Mouse (Mus musculus): ENCODE measurements at regions not wholly inside any gene's neighbourhood (a gene's known extent, or its start where the extent isn't known, plus 50 kb on each side); places are given as distances from the start of the nearest gene placed in this dataset.

DNA sequence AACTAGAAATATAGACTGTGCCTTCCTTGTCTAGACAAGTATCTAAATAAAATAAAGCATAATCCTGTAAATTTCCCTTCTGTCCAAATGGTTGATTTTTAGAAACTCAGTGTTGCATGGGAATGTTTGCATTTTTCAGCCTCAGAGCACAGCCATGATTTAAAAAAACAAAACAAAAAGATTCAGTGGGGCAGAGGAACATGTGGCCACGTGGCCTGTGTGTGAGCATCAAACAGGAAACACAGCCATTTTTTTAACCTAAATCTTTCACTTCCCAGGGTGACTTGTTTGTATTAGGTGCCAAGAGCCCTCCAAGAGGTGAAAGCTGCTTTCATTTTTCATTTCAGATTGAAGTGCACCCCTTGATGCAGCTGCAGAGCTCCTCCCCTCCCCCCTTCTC, 349.5 kb downstream of the Cd109 start:
- 0% methylated on average over 1 of the region's 1 CpGs for WGBS
- Histone ChIP-seq H3K27me3 (ENCODE audit: control insufficient read depth, insufficient read depth, low read length) (no peaks in the 10 kb centered on the region), H3K4me1 (replicated peaks; ENCODE audit: control insufficient read depth, insufficient read depth, low read length) (no peaks in the 10 kb centered on the region), H3K36me3 (ENCODE audit: control insufficient read depth, insufficient read depth, low read length) (no peaks in the 10 kb centered on the region), H3K27ac (ENCODE audit: control insufficient read depth, insufficient read depth, low read length) (no peak overlapping the region), H3K4me3 (ENCODE audit: control insufficient read depth, insufficient read depth, low read length) (no peak overlapping the region)
- TF ChIP-seq POLR2A (IDR thresholded peaks at IDR 0.05; ENCODE audit: control insufficient read depth, extremely low read depth, insufficient read depth, low read length, poor library complexity): no peak
- DNase-seq: no peak

DNA sequence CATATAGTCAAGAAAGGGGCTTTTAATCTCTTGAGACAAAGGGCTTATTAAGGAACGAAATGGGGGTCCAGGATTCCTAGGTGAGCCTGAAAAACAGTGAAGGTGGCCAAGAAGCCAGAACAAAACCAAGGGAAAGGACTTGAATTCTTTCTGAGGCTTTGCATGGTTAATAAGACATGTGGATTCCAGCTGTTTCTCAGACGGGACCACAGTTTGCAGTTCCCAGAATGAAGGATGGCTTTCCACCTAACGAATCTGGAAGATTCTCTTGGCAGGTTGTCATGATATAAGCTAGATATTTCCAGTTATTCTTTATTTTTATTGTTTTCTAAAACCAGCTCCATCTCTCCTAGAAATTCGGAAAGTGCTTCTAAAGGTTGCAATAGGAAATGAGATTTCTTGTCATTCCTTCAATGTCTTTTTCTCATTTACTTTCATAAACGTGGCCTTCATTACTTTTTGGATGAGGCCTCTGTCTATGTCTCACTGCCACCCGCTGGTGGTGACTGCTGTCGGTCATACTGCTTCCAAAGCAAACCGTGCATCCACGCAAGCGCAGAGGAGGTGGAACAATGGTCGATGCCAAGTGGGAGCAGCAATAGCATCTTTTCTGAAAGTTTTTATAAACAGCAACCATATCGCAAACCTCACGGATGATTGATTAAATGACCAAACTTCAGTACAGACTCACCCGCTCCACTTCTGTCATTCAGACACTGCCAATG, 350.0 kb downstream of the Cd109 start:
- TF ChIP-seq CTCF (IDR thresholded peaks at IDR 0.05; ENCODE audit: borderline replicate concordance, control insufficient read depth, extremely low read depth, insufficient read depth, low read length, poor library complexity): no peak
- no peak for TF ChIP-seq POLR2A (IDR thresholded peaks at IDR 0.05; ENCODE audit: control insufficient read depth, extremely low read depth, insufficient read depth, low read length, poor library complexity)

DNA sequence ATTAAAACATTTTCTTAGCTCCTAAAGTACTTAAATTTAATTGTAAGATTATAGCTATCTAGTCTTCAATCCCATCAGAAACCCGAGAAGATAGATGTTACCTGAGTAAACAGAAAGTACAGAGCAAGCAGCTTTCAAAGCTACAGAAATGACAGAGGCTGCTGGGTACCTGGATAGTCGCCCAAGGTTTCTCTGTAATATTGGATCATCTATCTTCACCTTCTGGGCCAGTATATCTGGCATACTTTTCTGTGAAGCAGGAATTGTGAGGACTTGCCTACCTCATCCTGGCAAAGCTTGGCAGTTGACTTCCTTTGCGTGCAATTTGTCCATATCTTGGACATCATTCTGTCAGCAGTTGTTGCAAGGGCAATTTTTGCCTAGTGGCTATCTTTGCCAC, 356.4 kb downstream of the Cd109 start:
- Histone ChIP-seq H3K27me3 (ENCODE audit: control insufficient read depth, insufficient read depth, low read length) (no peaks in the 10 kb centered on the region), H3K27ac (ENCODE audit: control insufficient read depth, insufficient read depth, low read length) (no peak overlapping the region), H3K4me3 (ENCODE audit: control insufficient read depth, insufficient read depth, low read length) (no peak overlapping the region), H3K36me3 (ENCODE audit: control insufficient read depth, insufficient read depth, low read length) (no peaks in the 10 kb centered on the region), H3K4me1 (replicated peaks; ENCODE audit: control insufficient read depth, insufficient read depth, low read length) (no peaks in the 10 kb centered on the region)
- TF ChIP-seq POLR2A (IDR thresholded peaks at IDR 0.05; ENCODE audit: control insufficient read depth, extremely low read depth, insufficient read depth, low read length, poor library complexity): no peak
- no peak for TF ChIP-seq CTCF (IDR thresholded peaks at IDR 0.05; ENCODE audit: borderline replicate concordance, control insufficient read depth, extremely low read depth, insufficient read depth, low read length, poor library complexity)
- 90% methylated on average over 3 of the region's 3 CpGs for WGBS
- DNase-seq: no peak

More for the DNA sequence above, 350.0 kb downstream of the Cd109 start:
- Histone ChIP-seq H3K4me1 (replicated peaks; ENCODE audit: control insufficient read depth, insufficient read depth, low read length) (no peaks in the 10 kb centered on the region), H3K4me3 (ENCODE audit: control insufficient read depth, insufficient read depth, low read length) (no peak overlapping the region), H3K27me3 (ENCODE audit: control insufficient read depth, insufficient read depth, low read length) (no peaks in the 10 kb centered on the region), H3K36me3 (ENCODE audit: control insufficient read depth, insufficient read depth, low read length) (no peaks in the 10 kb centered on the region), H3K27ac (ENCODE audit: control insufficient read depth, insufficient read depth, low read length) (no peak overlapping the region)
- 90% methylated on average over 14 of the region's 14 CpGs for WGBS
- no peak for DNase-seq

DNA sequence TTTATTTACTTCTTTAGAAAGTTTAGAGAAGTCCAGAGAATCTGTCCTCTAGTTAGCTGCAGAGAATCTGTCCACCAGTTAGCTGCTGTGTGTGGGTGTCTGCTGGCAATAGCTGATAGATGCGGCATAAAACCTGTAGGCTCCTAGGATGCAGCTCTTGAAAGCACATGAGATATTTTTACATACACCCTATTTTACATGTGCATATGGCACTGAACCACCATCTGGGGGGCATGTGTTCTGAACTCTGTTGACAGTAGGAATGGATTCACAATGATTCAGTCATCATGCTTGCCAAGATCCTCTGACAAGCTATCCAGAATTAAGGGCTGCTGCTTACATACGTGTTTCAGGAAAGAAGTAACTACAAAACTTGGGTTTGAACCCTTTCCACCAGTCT, 368.4 kb downstream of the Cd109 start:
- Histone ChIP-seq H3K36me3 (ENCODE audit: control insufficient read depth, insufficient read depth, low read length) (no peaks in the 10 kb centered on the region), H3K4me3 (ENCODE audit: control insufficient read depth, insufficient read depth, low read length) (no peak overlapping the region), H3K27me3 (ENCODE audit: control insufficient read depth, insufficient read depth, low read length) (no peaks in the 10 kb centered on the region), H3K27ac (ENCODE audit: control insufficient read depth, insufficient read depth, low read length) (no peak overlapping the region), H3K4me1 (replicated peaks; ENCODE audit: control insufficient read depth, insufficient read depth, low read length) (no peaks in the 10 kb centered on the region)
- TF ChIP-seq CTCF (IDR thresholded peaks at IDR 0.05; ENCODE audit: borderline replicate concordance, control insufficient read depth, extremely low read depth, insufficient read depth, low read length, poor library complexity) (no peak), POLR2A (IDR thresholded peaks at IDR 0.05; ENCODE audit: control insufficient read depth, extremely low read depth, insufficient read depth, low read length, poor library complexity) (no peak)
- 95% methylated on average over 2 of the region's 2 CpGs for WGBS
- no peak for DNase-seq

DNA sequence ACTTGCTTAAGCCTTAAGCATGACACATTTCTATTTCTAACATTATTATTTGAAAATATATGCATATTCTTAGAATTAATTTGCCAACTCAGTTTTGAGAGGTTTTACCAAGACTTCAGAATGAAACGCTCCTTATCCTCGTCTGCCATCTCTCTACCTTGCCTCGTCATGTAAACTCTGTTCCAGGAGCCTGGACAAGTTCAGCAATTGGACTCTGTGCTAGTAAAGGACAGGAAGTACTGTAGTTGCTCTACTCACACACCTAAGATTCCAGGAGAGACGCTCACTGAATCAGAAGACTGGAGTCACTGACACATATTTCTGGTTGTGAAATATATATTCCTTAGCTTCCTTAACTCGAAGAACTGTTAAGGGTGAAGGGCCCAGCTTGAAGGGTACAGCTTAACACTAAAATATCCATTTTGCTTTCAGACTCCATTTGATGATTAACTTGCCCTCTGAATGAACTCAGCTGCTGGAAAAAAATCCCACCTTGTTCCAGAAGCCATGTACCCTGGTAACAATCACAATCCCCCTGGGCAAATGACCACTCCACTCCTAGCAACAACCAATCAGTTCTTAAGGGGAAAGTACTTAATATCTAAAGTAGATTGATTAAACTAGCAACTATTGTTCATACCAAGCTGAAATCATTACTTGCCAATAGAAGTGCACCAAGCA, 370.0 kb downstream of the Cd109 start:
- WGBS: 95% methylated on average over 5 of the region's 5 CpGs
- Histone ChIP-seq H3K4me1 (replicated peaks; ENCODE audit: control insufficient read depth, insufficient read depth, low read length) (no peaks in the 10 kb centered on the region), H3K27me3 (ENCODE audit: control insufficient read depth, insufficient read depth, low read length) (no peaks in the 10 kb centered on the region), H3K36me3 (ENCODE audit: control insufficient read depth, insufficient read depth, low read length) (no peaks in the 10 kb centered on the region), H3K27ac (ENCODE audit: control insufficient read depth, insufficient read depth, low read length) (no peak overlapping the region), H3K4me3 (ENCODE audit: control insufficient read depth, insufficient read depth, low read length) (no peak overlapping the region)
- TF ChIP-seq POLR2A (IDR thresholded peaks at IDR 0.05; ENCODE audit: control insufficient read depth, extremely low read depth, insufficient read depth, low read length, poor library complexity): no peak
- TF ChIP-seq CTCF (IDR thresholded peaks at IDR 0.05; ENCODE audit: borderline replicate concordance, control insufficient read depth, extremely low read depth, insufficient read depth, low read length, poor library complexity): no peak
- no peak for DNase-seq

DNA sequence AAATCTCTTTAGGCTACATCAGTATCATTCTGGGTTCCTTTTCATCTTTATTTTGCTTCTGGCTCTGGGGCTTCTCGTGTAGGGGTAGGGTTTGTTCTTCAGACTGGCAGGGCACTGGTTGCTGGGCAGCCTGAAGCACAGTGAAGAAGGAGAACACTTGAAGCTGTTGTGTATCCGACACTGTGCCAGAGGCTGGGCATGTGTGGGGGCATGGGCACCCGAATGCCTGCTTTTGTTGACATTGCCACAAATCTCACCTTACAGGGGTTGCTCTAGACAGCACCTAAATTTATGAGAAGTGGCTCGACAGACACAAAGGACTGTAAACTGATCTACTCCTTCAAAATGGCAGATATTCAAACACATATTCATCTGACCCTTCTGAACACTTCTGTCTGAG, 376.0 kb downstream of the Cd109 start:
- H3K4me1 ChIP-seq (replicated peaks; ENCODE audit: control insufficient read depth, insufficient read depth, low read length): no peaks in the 10 kb centered on the region
- no peaks in the 10 kb centered on the region for H3K27me3 ChIP-seq (ENCODE audit: control insufficient read depth, insufficient read depth, low read length)
- no peaks in the 10 kb centered on the region for H3K36me3 ChIP-seq (ENCODE audit: control insufficient read depth, insufficient read depth, low read length)
- WGBS: 73% methylated on average over 4 of the region's 4 CpGs
- DNase-seq: no peak
- no peak overlapping the region for H3K27ac ChIP-seq (ENCODE audit: control insufficient read depth, insufficient read depth, low read length)
- no peak for TF ChIP-seq POLR2A (IDR thresholded peaks at IDR 0.05; ENCODE audit: control insufficient read depth, extremely low read depth, insufficient read depth, low read length, poor library complexity)
- no peak for TF ChIP-seq CTCF (IDR thresholded peaks at IDR 0.05; ENCODE audit: borderline replicate concordance, control insufficient read depth, extremely low read depth, insufficient read depth, low read length, poor library complexity)
- H3K4me3 ChIP-seq (ENCODE audit: control insufficient read depth, insufficient read depth, low read length): no peak overlapping the region
